Mouse (Mus musculus) cerebellum, postnatal 36 days (tissue): Measurements from ENCODE around the gene Styk1.

ENCODE experiments used
- DNase-seq, 2 experiments: peaks; one replicate each; pipeline ENCODE4 v3.0.0; 2021 to 2022; ENCODE audit warnings: mixed read lengths in 2 of 2

The Styk1 gene

DNA sequence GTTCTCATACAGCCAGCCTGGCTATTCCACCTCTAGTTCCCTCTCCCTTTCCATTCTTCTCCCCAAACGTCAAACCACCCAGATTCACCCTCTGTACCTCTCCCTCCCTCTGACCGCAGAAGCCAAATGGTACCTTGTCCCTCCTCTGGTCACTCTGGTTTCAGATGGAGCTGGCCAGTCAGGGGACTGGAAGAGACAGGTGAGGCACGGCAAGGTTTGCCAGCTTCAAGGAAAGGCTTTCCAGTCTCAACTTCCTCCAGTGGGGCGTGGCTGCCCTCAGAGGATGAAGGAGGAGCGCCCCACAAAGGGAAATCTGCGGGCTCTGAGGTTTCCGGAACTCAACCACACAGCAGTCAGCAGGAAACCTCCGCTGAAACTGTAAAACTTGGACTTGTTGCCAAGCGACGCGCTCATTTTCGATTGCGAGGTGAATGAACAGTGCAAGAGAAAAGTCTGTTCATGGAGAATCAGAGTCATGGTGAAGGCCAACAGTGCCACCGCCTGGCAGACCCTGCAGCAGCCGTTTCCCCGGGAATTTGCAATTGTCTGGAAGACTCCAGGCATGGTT lies at the start of gene Styk1:
TSS of gene Styk1 (minus strand) at position 246 of the 568 bp plus-strand sequence.
- DNase-seq, result peak; percentile 74 to 78

DNA sequence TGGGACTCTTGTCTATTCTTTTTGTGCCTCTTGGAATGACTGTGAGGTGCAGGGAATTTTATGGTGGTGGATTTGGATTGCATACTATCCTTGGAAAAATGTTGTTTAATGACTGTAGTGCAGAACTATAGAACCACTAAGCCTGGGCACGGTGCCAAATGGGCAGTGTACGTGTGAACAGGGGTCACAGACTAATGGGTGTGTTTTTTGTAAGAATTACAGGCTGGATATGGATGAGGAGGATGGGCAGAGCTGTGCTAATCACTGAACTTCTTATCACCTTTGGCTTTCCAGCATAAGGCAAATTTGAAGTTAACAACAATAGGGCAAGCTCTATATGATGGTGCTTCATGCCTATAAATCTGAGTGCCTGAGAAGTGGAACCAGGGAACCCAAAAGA lies 49.6 kb upstream of the Styk1 start:
- no peak for DNase-seq

GRCm38 (mm10) chr6:131402606-131403005 lies 49.2 kb upstream of the Styk1 start:
- no peak for DNase-seq

DNA sequence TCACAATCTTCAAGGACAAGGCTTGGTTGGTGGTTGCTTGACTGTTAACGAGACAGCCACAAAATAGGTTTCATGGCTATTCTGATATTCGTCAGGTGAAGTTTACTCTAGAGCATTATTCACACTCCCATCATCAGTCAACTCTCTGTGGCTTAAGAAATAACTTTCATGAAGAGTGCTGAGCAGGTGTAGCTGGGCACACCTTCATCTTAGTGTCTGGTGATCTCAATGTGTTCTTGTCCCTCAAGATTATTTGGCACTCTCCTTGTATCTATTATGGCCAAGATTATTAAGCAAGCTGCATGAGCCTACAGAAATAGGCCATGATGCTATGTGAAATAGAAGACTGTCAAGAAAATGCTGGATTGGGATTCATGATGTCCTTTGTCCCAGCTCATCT lies 47.9 kb upstream of the Styk1 start:
- no peak for DNase-seq

- DNase-seq, result no peak
Observed at GRCm38 (mm10) chr6:131396650-131397049, 43.3 kb upstream of the Styk1 start.

- DNase-seq, result no peak
Observed at GRCm38 (mm10) chr6:131393873-131394660, 40.7 kb upstream of the Styk1 start.

- peak; percentile 90 to 92 for DNase-seq
Observed at GRCm38 (mm10) chr6:131388040-131389021, 34.9 kb upstream of the Styk1 start, which contains the start of gene Ybx3. Gene Ybx3, minus strand, starts transcription at chr6:131388476.

DNA sequence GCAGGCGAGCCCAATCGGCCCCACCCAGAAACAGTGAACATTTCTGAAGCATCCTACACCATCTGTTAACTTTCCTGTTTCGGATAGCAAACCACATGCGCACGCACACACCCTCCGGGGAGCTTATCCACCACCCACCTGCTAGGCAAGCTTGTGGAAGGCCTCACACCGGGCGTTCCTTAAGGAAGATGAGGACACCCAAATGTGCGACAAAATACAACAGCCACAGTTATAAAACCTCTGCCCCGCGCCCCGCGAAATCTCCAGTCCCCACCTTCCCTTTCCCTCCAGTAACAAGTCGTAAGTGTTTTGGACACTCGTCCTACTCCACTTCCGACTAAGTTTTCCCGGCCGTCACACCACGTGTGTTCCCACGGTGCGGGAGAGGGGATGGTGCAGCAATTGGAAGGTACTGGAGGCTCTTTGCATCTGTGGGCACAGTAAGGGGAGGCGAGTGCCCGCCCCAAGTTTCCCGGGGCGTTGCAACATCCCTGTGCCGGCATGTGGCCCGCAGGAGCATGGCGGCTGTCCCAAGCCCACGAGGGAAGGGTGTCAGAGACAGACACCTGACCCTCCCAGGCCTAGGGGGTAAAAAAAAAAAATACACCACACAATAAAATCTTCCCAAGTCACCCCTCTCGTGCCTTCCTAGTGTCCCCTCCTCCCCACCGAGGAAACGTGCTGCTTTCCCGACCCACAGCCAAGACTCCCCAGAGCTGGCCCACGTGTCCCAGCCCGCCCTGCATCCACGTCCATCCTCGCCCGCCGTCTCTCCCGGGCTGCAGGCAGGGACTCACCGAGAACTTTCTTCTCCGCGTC lies 34.0 kb upstream of the Styk1 start:
- peak; percentile 46 to 55 for DNase-seq

DNA sequence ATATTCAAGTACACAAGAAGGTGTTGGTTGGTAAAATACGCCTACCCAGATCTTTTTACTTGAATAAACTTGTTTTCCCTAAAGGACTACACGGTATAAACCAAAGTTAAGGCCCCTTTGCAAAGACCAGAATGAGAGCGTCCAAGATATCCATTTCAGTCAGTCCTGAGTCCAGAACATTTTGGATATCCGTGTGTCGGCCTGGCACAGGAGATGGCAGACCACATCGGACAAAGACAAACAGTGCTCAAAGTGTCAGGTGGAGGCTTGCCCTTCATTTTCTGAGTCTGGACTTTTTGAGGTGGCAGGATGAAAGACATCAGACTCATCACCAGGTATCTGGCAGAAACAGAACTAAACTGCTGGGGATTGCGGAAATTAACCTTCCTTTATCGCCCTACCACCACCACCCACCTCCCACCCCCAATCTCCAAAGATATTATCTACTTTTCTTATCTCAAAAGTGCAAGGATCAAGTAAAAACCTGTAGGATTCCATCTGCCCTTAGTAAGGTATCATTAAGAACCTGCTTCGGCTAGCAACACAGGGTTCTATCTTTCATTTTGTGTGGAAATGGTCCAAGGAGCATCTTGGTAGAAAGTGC lies 33.1 kb upstream of the Styk1 start:
- DNase-seq, result no peak

DNA sequence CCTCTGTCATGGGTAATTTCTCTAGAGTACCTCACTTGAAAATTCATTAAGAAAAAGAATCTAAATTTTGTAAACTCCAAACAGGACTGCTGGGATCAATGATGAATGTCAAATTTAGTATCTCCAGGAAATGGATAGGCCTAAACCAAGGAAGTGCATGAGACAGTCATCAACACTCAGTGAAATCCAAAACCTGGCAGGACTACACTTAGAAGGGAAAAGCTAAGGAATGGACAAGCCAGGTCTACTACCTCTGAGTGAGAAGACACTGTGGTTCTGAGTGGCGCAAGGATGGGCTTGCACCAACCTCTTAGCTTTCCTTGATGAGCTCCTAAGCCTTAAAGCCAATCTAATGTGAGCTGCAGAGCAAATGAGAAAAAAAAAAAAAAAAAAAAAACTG lies 32.1 kb upstream of the Styk1 start:
- DNase-seq, result no peak

DNA sequence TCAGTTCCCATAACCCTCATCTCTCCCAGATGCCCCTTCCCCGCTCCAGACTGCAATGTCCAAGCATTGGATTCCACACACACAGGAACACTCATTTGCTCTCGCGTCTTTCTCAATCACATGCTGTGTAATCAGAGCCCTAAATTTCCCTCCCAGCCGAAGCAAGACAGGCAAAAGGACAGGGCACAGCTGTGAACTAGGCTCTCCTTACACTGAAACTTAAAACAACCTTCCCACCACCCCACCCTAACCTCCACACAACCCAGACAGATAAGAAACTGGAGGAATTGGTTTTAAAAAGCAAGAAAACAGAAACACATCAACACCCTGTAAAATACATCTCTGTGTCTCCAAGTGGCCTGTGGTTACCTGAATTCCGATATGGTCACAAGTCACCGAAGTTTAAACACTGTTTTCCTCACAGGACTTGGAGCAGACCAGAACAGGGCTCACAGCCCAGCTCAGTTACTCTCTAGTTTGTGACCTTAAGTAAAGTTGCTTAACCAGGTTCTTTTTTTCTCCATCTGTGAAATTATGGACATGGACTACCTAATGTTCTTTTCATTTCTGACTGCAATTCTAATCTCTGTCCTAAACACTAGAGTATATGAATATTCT lies 30.4 kb upstream of the Styk1 start:
- no peak for DNase-seq

- DNase-seq, result peak; percentile 57
Observed at GRCm38 (mm10) chr6:131382984-131383337, 29.6 kb upstream of the Styk1 start.

DNA sequence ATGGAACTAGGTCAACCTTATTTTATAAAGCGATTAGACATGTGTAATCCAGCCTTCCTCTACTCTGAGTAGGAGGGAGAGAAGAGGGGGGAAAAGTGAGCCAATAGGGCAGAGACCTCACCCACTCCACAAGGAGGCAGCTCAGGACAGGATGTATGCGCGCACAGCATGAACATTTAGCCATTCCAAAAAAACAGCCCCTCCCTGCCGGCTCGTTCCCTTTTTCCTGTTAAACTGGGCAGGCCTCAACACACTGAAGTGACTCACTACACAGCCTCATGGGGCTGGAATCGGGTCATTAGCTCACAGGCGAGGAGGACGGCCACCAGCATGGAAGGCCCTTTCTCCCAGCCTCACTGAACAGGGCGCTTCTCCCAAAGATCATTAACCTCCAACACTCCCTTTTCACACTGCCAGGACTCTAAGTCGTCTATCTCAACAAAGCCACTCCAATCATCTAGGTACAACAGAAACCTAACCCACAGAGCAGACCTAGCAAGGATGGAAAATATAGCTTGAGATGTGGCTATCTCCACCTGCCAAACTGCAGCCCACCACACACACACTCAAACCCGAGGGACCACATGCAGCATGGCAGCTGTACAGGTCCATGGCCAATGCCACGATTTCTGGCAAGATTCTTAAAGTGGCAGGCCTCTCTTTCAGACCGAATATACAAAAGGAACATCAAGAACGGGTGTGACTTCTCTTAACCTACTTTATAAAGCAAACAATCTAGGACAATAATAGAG lies 29.0 kb upstream of the Styk1 start:
- peak; percentile 62 to 70 for DNase-seq

DNA sequence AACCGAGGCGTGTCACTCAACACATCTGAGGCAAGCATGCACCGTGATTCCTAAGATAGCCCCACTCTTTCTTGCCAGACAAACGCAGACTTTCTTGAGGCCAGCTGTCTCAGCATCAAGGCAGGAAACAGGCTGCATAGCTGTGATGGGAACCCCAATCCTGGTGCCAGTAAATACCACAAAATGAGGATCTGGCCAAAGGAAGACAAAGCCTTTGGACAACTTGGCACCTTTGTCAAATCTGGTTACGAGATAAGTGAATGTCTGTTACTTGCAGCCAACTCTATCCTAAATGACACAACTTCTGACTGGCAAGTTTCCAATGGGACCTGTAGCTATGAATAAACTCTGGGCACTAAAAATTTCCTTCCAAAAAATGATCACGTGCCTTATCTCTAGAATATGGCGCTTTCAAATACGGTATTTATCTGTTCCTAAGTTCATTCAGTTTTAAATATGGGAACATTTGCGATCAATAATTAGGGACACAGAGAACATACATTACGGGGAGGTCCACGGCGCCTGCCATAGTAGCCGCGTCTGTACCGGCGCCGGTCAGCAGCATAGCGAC lies 25.5 kb upstream of the Styk1 start:
- no peak for DNase-seq

GRCm38 (mm10) chr6:131377378-131377777 lies 24.0 kb upstream of the Styk1 start:
- DNase-seq, result no peak

- DNase-seq, result no peak
Observed at GRCm38 (mm10) chr6:131374594-131375340, 21.4 kb upstream of the Styk1 start.

DNA sequence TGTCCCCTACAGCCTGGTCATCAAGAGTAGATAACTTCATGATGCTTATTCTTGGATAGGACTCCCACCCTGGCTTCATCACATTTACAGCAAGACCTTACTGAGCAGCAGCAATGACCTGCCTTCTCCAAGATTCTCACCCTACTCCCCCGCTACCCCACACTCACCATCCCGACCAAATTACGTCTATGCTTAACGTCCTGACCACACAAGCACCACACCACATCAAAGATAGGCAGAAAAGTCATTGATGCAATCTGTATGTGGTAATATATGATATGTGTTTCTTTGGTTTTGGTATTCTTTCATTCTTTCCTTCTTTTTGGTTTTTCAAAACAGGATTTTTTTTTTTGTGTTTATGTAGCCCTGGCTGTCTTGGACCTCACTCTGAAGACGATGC lies 19.8 kb upstream of the Styk1 start:
- DNase-seq, result no peak

- DNase-seq, result no peak
Observed at GRCm38 (mm10) chr6:131370767-131371166, 17.4 kb upstream of the Styk1 start.

DNA sequence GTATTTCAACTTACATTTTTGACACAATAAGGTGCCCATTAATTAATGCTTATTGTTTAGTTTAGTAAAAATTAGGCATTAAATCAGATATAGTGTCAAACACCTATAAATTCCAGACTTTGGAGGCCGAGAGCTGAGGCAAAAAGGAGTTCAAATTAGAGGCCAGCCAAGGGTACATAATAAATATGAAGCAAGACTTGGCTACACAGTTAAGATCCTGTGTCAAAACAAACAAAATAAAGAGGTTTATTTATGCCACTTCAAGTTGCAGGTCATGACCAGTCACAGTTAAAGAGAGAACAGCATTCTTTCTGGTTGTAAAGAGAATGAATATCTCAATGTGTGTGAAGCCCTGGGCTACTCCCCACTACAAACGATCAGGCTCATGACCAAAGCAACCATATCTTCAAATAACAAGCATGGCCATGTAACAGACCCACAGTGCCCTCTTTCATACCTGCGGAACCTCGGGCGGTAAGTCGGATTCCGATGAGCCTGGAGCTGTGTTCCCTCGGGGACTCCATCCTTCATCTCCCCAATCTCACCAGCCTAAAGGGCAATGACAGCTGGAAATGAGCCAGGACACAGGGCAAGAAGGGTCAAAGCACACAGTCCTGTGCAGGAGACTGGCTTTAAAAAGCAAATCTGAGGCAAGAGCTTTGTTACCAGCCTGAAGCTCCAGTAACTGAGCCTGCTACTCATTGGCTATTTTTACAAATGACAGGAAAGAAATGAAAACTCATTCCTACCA lies 16.6 kb upstream of the Styk1 start:
- DNase-seq, result no peak
